Mouse (Mus musculus): ENCODE data around the gene 4931406P16Rik. TPM values are rescaled to one million over a fixed set of nuclear protein-coding genes. Genes with fewer than 3 reads are reported as not detected.
"Not testable (repeated sequence)": the region's sequence is repeated elsewhere in the genome, so short reads cannot be mapped to it uniquely, and the experiment has no call there.

The 4931406P16Rik gene
- total and polyA plus RNA-seq, 3 experiments, result 23.5 to 45.7 (median 25.5) TPM

DNA sequence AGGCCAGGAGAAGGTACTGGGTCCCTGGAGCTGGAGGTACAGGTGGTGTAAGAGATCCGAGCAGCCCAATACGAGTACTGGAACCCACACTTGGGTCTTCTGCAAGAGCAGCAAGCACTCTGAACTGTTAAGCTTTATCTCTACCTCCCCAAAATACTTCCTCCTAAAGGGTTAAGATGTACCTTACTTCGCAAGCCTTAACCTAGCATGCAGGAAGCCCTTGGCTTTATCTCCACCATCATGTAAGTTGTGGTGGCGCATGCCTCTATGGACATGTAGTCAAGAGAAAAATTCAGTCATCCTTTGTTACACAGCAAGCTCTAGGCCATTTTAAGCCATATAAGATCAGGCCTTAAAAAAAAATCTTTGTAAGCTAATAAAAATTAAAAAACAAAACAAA, 33.2 kb upstream of the 4931406P16Rik start:
- H3K9me3 ChIP-seq (replicated peaks), result no peaks in the 10 kb centered on the region
- H3K4me3 ChIP-seq (ENCODE audit: low read depth, low read length), result no peak overlapping the region
- no peak for TF ChIP-seq TAL1 (conservative IDR thresholded peaks at IDR 0.05; ENCODE audit: low read depth, low read length)
- TF ChIP-seq GATA2 (IDR thresholded peaks at IDR 0.05; ENCODE audit: borderline replicate concordance, low read depth, low read length), result no peak
- no peak for TF ChIP-seq GATA1 (IDR thresholded peaks at IDR 0.05; ENCODE audit: borderline replicate concordance, low read length)
- TF ChIP-seq CTCF (IDR thresholded peaks at IDR 0.05; ENCODE audit: low read depth, low read length), result no peak
- no peak for TF ChIP-seq POLR2AphosphoS5 (IDR thresholded peaks at IDR 0.05; ENCODE audit: insufficient replicate concordance, low read depth, low read length)
- H3K27me3 ChIP-seq (ENCODE audit: insufficient read depth, low read length), result no peaks in the 10 kb centered on the region
- ATAC-seq (ENCODE audit: extremely low read depth, insufficient number of reproducible peaks, low FRiP score, poor library complexity, severe bottlenecking), result no peak
- peaks cover 97% of the 10 kb centered on the region for H3K36me3 ChIP-seq (replicated peaks)
- DNase-seq (ENCODE audit: low spot score), result no peak
- H3K4me1 ChIP-seq (ENCODE audit: insufficient read depth, low read depth, low read length), result peaks cover 2% of the 10 kb centered on the region; the same call in 1 of the 2 replicates

- H3K27me3 ChIP-seq (ENCODE audit: insufficient read depth, low read length), result no peaks in the 10 kb centered on the region
- peaks cover 9% of the 10 kb centered on the region; the same call in 1 of the 2 replicates for H3K4me1 ChIP-seq (ENCODE audit: insufficient read depth, low read depth, low read length)
- TF ChIP-seq CTCF (IDR thresholded peaks at IDR 0.05; ENCODE audit: low read depth, low read length) (no peak), POLR2AphosphoS5 (IDR thresholded peaks at IDR 0.05; ENCODE audit: insufficient replicate concordance, low read depth, low read length) (no peak), GATA2 (IDR thresholded peaks at IDR 0.05; ENCODE audit: borderline replicate concordance, low read depth, low read length) (no peak), TAL1 (conservative IDR thresholded peaks at IDR 0.05; ENCODE audit: low read depth, low read length) (no peak), GATA1 (IDR thresholded peaks at IDR 0.05; ENCODE audit: borderline replicate concordance, low read length) (no peak)
- peaks cover 91% of the 10 kb centered on the region for H3K36me3 ChIP-seq (replicated peaks)
- ATAC-seq (ENCODE audit: extremely low read depth, insufficient number of reproducible peaks, low FRiP score, poor library complexity, severe bottlenecking) (no peak), DNase-seq (ENCODE audit: low spot score) (no peak)
- no peak overlapping the region for H3K4me3 ChIP-seq (ENCODE audit: low read depth, low read length)
- no peaks in the 10 kb centered on the region for H3K9me3 ChIP-seq (replicated peaks)
These were observed 28.9 kb upstream of the 4931406P16Rik start for GRCm38 (mm10) chr7:34342040-34342793.

- no peak for TF ChIP-seq TAL1 (conservative IDR thresholded peaks at IDR 0.05; ENCODE audit: low read depth, low read length)
- TF ChIP-seq GATA1 (IDR thresholded peaks at IDR 0.05; ENCODE audit: borderline replicate concordance, low read length), result no peak
- TF ChIP-seq POLR2AphosphoS5 (IDR thresholded peaks at IDR 0.05; ENCODE audit: insufficient replicate concordance, low read depth, low read length), result no peak
- no peak for TF ChIP-seq CTCF (IDR thresholded peaks at IDR 0.05; ENCODE audit: low read depth, low read length)
- no peak for TF ChIP-seq GATA2 (IDR thresholded peaks at IDR 0.05; ENCODE audit: borderline replicate concordance, low read depth, low read length)
- H3K36me3 ChIP-seq (replicated peaks), result peaks cover 78% of the 10 kb centered on the region
- H3K4me1 ChIP-seq (ENCODE audit: insufficient read depth, low read depth, low read length), result peaks cover 9% of the 10 kb centered on the region; the same call in 1 of the 2 replicates
These were observed 27.5 kb upstream of the 4931406P16Rik start for GRCm38 (mm10) chr7:34340841-34341240.

DNA sequence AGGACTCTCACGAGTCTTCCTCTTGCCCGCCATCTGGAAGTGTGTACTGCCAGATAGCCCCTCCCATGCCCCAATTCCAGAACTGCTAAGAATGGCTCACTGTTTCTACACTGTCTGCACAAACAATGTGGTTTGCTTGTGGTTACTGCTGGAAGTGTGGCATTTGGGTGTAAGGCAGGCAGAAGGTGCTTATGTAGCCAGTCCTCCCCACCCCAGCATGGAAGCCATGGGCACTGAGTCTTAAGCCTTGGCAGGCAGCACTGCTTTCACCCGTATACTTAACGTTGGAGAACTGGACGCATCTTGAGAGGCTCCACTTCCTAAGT, 25.8 kb upstream of the 4931406P16Rik start:
- TF ChIP-seq CTCF (IDR thresholded peaks at IDR 0.05; ENCODE audit: low read depth, low read length) (no peak), GATA1 (IDR thresholded peaks at IDR 0.05; ENCODE audit: borderline replicate concordance, low read length) (no peak)
- H3K4me1 ChIP-seq (ENCODE audit: insufficient read depth, low read depth, low read length), result peaks cover 19% of the 10 kb centered on the region
- H3K36me3 ChIP-seq (replicated peaks), result peaks cover 63% of the 10 kb centered on the region
- DNase-seq (ENCODE audit: low spot score) (no peak), ATAC-seq (ENCODE audit: extremely low read depth, insufficient number of reproducible peaks, low FRiP score, poor library complexity, severe bottlenecking) (peak; percentile 25; the same call in 1 of the 2 replicates)
- H3K4me3 ChIP-seq (ENCODE audit: low read depth, low read length), result no peak overlapping the region
- no peaks in the 10 kb centered on the region for H3K27me3 ChIP-seq (ENCODE audit: insufficient read depth, low read length)
- no peaks in the 10 kb centered on the region for H3K9me3 ChIP-seq (replicated peaks)

More at GRCm38 (mm10) chr7:34340841-34341240, 27.5 kb upstream of the 4931406P16Rik start:
- H3K4me3 ChIP-seq (ENCODE audit: low read depth, low read length), result no peak overlapping the region
- H3K9me3 ChIP-seq (replicated peaks), result no peaks in the 10 kb centered on the region
- ATAC-seq (ENCODE audit: extremely low read depth, insufficient number of reproducible peaks, low FRiP score, poor library complexity, severe bottlenecking), result no peak
- DNase-seq (ENCODE audit: low spot score), result no peak
- H3K27me3 ChIP-seq (ENCODE audit: insufficient read depth, low read length), result no peaks in the 10 kb centered on the region

DNA sequence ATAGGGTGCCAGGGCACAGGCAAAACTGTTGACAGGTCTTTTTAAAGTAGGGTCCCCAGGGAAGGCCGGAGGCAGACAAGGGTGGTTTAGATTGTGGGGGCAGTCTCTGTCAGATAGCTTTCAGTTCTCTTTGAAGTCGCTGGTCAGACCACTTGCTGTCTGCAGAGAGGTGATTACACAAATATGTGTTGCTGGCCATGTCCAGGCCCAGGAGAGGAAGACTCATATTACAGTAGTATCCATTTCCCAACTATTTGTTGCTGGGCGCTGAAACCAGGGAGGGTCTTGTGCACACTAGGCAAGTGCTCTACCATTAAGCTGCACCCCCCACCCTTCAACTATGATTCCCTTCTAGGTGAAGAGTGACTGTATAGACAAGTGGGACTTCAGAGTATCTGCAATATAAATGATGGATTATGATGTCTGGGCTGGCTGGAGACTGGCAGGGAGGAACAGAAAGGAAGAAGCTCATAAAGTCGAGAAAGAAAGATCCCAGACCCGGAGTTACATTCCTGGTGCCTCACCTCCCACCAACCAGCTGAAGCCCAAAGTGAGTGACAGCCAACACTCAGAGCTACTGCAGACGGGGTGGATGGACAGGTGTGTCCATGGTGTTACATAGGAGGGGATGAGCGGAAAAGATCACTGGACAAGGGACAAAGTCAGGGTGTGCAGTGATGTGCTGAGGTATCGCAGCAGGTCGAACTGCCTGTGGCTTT, 25.3 kb upstream of the 4931406P16Rik start:
- Histone ChIP-seq H3K27me3 (ENCODE audit: insufficient read depth, low read length) (no peaks in the 10 kb centered on the region), H3K36me3 (replicated peaks) (peaks cover 57% of the 10 kb centered on the region), H3K4me1 (ENCODE audit: insufficient read depth, low read depth, low read length) (peaks cover 19% of the 10 kb centered on the region), H3K4me3 (ENCODE audit: low read depth, low read length) (no peak overlapping the region), H3K9me3 (replicated peaks) (no peaks in the 10 kb centered on the region)
- no peak for DNase-seq (ENCODE audit: low spot score)
- TF ChIP-seq GATA2 (IDR thresholded peaks at IDR 0.05; ENCODE audit: borderline replicate concordance, low read depth, low read length) (no peak), GATA1 (IDR thresholded peaks at IDR 0.05; ENCODE audit: borderline replicate concordance, low read length) (no peak), POLR2AphosphoS5 (IDR thresholded peaks at IDR 0.05; ENCODE audit: insufficient replicate concordance, low read depth, low read length) (no peak), CTCF (IDR thresholded peaks at IDR 0.05; ENCODE audit: low read depth, low read length) (no peak), TAL1 (conservative IDR thresholded peaks at IDR 0.05; ENCODE audit: low read depth, low read length) (no peak)
- ATAC-seq (ENCODE audit: extremely low read depth, insufficient number of reproducible peaks, low FRiP score, poor library complexity, severe bottlenecking), result no peak

DNA sequence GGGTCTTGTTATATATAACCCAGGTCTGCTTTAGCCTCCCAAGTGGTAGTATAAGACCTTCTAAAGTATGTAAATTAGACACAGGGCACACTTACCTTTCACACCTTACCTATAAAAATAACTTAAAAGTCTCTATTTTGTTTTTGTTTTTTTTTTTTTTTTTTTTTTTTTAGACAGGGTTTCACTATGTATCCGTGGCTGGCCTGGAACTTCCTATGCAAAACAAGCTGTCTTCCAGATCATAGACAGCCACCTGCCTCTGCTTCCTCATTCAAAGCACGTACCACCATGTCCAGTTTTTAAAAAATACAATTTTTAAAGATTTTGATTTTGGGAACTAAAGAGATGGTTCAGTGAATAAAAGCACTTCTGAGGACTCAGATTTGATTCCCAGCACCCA, 23.9 kb upstream of the 4931406P16Rik start:
- no peak for TF ChIP-seq TAL1 (conservative IDR thresholded peaks at IDR 0.05; ENCODE audit: low read depth, low read length)
- no peak for TF ChIP-seq GATA1 (IDR thresholded peaks at IDR 0.05; ENCODE audit: borderline replicate concordance, low read length)
- no peak for TF ChIP-seq GATA2 (IDR thresholded peaks at IDR 0.05; ENCODE audit: borderline replicate concordance, low read depth, low read length)
- no peak for TF ChIP-seq POLR2AphosphoS5 (IDR thresholded peaks at IDR 0.05; ENCODE audit: insufficient replicate concordance, low read depth, low read length)
- no peak for TF ChIP-seq CTCF (IDR thresholded peaks at IDR 0.05; ENCODE audit: low read depth, low read length)
- no peak for DNase-seq (ENCODE audit: low spot score)

GRCm38 (mm10) chr7:34336545-34336944, 23.2 kb upstream of the 4931406P16Rik start:
- peaks cover 37% of the 10 kb centered on the region for H3K36me3 ChIP-seq (replicated peaks)
- H3K27me3 ChIP-seq (ENCODE audit: insufficient read depth, low read length); ATAC-seq (ENCODE audit: extremely low read depth, insufficient number of reproducible peaks, low FRiP score, poor library complexity, severe bottlenecking); DNase-seq (ENCODE audit: low spot score); H3K9me3 ChIP-seq (replicated peaks); H3K4me3 ChIP-seq (ENCODE audit: low read depth, low read length): not testable (repeated sequence)
- H3K4me1 ChIP-seq (ENCODE audit: insufficient read depth, low read depth, low read length), result peaks cover 19% of the 10 kb centered on the region

More for the DNA sequence above, 23.9 kb upstream of the 4931406P16Rik start:
- H3K4me3 ChIP-seq (ENCODE audit: low read depth, low read length), result no peak overlapping the region
- peaks cover 19% of the 10 kb centered on the region for H3K4me1 ChIP-seq (ENCODE audit: insufficient read depth, low read depth, low read length)
- H3K27me3 ChIP-seq (ENCODE audit: insufficient read depth, low read length), result no peaks in the 10 kb centered on the region
- no peak for ATAC-seq (ENCODE audit: extremely low read depth, insufficient number of reproducible peaks, low FRiP score, poor library complexity, severe bottlenecking)
- peaks cover 44% of the 10 kb centered on the region for H3K36me3 ChIP-seq (replicated peaks)
- H3K9me3 ChIP-seq (replicated peaks), result no peaks in the 10 kb centered on the region
